Mouse (Mus musculus): ENCODE measurements at regions not wholly inside any gene's neighbourhood (a gene's known extent, or its start where the extent isn't known, plus 50 kb on each side); places are given as distances from the start of the nearest gene placed in this dataset.

DNA sequence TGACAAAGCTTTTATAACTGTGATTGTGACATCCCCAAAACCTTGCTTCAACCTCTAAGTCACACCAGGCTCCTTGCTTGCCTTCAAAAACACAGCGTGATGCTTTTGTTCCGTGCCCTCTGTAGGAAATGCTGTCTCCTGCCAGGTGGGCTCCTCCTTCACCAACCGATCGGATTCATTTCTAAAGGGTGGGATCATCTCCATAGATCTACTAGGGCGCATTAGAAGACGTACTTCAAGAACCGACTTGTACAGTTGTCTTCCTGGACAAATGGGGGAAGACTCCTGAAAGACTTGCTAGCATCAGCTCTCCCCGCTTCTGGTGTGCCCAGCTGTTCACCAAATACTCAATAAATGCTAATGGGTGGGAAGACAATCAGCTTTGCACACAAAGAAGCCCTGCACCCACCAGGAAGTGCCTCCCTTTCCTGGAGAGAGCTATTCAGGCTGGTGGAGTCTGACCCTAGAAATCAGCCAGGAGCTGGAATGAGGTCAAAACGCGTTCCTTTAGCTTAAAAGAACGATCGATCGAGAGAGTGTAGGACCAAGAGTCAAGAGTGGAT lies 53.0 kb downstream of the Hoxa1 start:
- DNase-seq (ENCODE audit: low spot score in 2 of 2), result no peak

DNA sequence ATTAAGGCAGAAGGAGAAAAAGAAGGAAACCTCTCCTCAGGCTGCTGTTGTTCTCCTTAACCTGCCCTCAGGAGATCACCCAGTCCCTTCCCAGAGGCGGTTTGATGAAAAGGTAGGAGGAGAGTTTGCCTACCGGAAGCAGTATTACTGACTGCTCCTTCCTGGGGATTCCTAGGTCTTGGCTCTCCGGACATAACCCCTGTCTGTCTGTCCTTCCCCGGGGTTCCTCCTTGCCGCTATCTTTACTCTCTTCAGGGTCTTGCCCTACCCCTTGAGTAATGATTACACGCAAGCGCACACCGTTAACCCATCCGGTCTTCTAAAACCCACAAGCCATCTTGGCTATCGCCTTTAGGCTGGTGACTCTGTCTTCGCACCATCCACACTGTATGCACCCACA lies 54.0 kb downstream of the Hoxa1 start:
- DNase-seq (ENCODE audit: low spot score in 2 of 2), result no peak

DNA sequence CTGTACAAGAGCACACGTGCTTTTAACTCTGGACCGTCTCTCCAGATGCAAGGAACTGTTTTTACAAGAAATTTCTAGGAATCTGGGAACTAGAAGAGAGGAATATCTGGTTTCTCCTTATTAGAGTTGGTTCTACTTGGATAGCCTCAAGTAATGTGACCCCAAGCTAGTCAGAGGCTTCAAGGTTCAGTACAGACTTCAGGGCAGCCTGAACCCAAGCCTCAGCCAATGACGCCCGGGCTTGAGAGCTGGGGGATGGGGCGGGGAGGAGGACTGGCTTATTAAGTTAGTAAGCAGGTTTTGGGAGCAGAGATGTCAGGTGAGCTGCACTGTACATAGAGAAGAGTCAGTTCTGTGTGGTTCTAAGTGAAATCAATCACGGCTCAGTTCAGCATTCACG lies 54.5 kb downstream of the Hoxa1 start:
- no peak for DNase-seq (ENCODE audit: low spot score in 2 of 2)

DNA sequence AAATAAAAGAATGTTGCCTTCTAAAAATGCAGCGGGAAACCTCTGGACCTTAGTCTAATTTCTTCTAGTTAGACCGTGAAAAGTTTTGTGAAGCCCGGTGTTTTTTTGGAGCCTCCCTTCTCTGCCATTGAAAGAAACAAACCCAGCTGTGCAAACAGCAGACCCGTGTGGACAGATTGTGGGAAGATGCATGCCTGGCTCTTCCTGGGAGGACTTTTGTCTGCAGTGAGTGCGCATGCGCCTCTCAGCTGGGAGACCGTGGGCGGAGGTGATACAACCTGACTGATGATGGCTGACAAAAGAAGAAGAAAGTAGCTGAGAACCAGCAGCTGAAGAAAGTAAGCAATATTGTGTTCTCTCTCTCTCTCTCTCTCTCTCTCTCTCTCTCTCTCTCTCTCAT lies 55.4 kb downstream of the Hoxa1 start:
- no peak for DNase-seq (ENCODE audit: low spot score in 2 of 2)

DNA sequence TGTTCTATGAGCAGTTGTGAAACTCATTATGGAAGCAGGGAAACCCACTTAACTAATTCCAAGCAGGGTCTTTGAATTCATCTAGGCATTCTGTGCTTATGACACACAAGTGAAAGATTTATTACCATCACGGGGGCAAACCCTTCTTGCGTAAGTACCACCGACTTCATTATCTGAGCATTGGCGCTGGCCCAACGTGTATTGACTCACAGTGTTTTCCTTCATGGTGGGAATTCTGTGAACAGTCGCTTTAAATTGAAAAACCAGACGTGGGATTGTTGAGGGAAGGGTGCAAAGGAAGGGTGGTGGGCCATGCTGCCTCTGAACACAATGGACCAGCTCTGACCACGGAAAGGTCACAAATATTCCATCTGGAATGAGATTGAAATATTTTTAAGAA lies 55.9 kb downstream of the Hoxa1 start:
- no peak for DNase-seq (ENCODE audit: low spot score in 2 of 2)

DNA sequence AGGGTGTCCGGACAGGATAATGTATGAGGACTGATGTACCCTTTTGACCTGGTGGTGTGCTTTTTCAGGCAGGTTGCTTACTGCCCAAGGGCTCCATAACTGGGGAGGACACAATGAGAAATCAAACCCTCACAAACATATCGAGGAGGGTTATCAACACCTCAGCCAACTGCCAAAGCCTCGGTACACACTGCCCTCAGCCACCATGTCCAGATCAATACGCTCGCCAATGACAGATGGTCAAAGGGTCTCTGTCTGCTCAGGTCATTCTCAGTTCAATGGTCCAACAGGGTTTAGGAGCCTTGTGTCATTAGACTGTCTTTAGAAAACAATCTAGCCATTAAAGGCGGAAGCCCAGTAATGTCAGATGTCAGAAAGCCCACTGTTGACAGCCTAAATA lies 56.9 kb downstream of the Hoxa1 start:
- DNase-seq (ENCODE audit: low spot score in 2 of 2), result no peak

DNA sequence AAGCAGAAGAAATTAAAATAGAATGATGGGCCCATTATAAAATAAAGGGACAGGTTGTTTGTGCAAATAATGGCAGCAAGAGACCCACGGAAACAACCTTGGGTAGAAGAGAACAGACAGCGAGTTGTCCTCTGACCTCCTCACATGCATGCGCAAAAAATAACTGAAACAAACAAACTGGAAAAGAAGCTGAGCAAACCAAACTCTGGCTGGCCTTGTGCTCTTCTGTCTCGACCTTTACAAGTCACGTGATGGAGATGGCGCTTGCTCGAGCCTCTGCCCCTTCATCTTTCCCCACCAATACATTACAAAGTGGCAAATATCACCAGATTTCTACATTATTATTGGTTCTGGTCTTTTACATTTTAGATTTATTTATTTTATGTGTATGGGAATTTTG lies 59.3 kb downstream of the Hoxa1 start:
- DNase-seq (ENCODE audit: low spot score in 2 of 2), result no peak

DNA sequence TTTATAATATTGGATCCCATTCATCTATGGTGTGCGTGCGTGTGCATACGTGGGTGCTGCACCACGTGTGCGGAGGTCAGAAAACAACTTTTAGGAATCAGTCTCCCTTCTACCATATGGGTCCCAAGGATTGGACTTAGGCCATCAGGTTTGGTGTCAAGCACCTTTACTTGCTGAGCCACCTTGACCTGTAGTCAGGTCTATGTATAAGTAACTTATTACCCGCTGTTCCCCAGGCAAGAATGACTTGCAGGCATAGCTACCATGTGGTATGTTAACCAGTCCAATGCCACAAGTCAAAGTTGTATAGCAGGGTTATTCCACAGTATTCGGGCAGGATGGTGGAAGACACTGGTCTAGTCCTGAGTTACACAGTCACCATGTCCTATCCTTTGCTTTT lies 62.5 kb downstream of the Hoxa1 start:
- DNase-seq (ENCODE audit: low spot score in 2 of 2), result no peak

DNA sequence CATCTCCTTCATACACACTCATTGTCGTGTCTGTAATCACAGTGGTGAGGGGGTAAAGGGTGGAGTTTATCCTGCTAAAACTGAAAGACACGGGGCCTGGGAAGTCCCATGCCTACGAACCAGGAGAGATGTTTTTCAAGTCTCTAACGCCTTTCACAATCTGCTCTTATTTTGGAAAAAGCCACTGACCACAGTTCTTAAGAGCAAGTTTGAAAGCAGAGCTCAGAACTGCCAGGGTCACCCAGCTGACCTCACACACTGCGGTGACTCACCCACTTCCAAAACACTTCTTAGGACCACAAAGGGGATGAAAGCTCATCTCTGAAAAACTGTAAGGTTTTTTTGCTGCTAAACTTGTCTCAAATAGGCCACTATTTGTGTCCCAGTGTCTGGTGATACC lies 66.7 kb downstream of the Hoxa1 start:
- DNase-seq (ENCODE audit: low spot score in 2 of 2), result no peak

DNA sequence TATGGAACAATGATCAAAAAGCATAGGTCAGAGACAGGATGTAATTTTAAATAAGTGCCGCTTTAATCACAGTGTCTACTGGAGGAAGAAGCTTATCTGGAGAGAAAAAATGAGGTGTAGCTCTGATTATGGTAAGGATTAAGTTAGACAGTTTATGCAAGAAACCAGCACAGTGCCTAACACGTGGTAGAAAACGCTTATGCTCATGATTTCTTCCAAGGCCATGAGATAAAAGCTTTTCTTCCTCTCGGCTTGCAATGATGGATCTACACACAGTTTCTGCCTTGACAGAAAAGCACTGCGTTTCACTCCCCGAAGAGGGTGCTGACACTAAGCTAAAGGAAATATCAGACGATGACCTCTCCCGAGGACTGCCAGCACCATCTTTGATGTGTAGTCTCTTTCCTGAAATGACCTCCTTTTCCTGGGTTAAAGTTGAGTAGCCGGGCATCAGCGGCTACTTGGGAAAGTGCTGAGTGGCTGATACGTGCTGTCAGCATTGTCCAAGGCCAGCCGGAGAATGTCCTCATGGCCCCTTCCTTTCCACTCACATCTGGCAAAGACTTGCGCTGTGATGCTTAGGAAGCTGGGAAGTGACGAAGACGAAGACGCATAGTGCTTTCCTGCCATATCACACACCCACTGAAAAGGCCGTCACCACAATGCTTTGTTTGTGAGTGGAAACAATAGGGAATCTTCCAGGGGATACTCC lies 72.0 kb downstream of the Hoxa1 start:
- DNase-seq (ENCODE audit: low spot score in 2 of 2), result no peak

DNA sequence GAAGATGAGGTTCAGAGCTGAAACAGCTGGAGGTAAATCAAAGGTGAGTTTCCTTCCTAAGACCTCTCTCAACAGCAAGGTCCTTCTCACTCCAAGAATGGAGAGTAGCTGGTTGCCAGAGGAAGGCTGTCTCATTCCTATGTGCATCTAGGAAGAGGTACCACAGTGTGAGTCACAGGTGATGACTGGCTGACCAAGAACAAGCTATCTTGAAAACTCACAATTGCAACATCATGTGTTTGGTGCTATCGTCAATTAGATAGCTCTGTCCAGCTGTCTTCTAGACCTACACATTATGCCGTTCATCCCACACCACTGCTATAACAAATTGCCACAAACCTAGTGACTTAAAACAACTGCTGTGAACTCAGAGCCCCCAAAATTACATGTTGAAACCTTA lies 72.3 kb upstream of the Skap2 start:
- DNase-seq (ENCODE audit: low spot score in 2 of 2), result no peak

DNA sequence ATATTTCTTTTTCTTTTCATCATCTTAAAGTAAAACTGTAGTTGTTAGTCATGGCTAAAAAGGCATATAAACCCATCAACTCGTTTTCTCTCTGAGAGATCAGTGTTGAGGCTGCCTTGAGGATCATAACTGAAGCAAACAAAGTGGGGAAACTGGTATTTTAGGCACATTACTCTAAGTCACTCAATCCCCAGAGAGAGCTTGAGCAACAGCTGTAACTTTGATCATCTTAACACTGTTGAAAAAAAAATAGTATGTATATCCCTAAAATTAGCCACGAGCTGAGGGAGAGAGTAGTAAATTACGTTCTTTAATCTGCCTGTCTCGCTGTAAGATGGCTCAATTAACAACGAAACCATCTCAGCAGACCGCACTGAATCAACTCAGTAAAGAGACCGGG lies 67.2 kb upstream of the Skap2 start:
- no peak for DNase-seq (ENCODE audit: low spot score in 2 of 2)

DNA sequence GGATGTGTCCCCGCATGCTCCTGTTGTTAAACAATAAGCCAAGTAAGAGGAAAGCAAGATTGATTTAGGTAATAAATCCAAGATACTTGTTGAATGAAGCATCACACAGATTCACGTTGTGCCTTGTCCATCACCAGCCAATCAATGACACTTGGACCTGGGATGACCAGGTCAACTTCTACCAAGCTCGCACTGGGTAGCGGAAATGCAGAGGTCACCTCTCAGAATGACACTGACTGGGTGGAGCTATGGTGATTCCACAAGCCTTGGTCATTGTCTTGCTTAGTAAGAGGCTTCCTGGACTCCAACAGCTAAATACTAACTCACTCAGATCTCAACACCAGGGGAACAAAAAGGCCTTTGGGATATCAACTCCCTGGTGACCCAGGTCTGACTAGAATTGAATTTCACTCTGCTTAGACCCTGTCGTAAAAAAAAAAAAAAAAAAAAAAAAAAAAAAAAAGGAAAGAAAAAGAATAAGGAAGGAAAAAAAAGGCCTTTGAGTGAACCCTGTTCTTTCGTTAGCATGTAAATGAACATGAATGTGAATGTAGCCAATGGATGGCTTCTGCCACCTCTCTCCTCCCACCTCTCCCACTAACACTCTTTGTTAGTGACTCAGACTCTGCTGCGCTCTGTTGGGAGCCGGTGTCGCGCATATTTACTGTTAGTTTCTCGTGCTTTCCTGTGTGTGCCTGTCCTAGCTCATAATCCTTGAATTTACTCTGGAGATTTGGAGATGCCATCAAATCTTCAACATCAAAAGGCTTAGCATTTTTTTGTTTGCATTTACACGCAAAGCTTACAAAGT lies 66.4 kb upstream of the Skap2 start:
- DNase-seq (ENCODE audit: low spot score in 2 of 2), result no peak

DNA sequence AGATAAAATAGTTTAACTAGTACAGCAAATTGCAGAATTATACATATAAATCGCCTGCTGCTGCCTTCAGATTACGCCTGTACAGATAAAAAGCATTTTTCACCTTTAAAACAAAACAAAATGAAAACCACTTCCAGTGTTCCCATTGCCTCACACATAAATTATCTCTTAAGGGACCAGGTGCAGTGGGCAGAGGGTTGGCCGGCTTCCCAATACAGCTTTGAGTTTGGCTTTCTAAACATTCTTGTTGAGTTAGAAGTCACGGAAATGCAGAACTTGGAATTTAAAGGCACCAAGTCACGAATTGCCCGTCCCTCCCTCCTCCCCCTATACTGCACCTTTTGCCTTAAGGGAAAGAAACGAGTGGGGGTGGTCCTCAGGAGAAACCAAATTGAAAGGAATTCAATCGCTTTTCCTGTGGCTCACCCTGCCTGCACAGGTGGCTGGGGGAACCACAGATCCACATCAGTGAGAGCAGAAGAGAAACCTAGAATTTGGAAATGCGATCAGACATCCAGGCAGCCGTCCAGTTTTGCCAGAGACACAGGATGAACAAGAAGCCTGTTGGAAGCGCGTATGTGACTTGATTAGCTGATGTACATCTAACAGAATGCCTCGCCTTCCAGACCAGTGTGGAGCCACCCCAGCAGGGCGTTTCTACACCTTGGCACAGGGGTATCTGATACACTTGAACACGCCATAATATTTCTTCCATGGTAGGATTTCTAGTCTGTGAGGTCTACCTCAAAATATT lies 64.0 kb upstream of the Skap2 start:
- peak in 1 of 2 experiments; percentile 12 for DNase-seq (ENCODE audit: low spot score in 2 of 2)

DNA sequence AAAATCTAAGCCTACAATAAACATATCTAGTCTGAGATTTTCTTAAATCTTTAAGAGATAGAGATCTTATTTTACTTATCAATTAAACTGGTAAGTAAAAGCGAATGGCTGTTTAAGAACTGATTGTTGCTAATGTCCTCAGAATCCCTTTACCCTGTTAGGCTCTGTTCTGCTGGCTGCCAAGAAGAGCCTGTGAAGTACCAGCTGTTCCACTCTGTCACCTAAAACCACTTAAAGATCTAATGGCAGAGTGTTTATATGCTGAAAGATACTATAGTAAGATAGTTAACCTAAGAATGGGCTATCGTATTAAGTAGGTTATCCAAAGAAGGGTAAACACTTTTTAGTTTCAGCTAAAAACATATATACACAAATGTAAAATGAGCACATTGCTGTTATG lies 62.6 kb upstream of the Skap2 start:
- no peak for DNase-seq (ENCODE audit: low spot score in 2 of 2)

DNA sequence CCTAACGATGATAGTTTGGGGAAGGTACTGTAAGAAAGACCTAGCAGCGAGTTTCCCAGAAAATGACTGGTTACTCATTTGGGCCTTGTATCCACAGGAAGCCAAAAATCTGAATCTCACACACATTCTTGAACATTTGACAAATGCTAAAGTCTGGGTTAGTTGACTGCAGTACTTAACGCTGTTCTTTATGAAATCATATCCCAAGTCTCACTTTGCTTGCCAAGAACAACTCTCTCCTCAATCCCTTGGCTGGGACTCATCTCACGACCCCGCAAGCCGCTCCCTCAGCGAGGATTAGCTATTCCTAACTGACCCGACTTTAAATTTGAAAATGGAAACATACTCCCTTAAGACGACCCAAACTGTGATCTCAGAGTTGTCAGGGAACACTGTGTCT lies 54.8 kb upstream of the Skap2 start:
- no peak for DNase-seq (ENCODE audit: low spot score in 2 of 2)

DNA sequence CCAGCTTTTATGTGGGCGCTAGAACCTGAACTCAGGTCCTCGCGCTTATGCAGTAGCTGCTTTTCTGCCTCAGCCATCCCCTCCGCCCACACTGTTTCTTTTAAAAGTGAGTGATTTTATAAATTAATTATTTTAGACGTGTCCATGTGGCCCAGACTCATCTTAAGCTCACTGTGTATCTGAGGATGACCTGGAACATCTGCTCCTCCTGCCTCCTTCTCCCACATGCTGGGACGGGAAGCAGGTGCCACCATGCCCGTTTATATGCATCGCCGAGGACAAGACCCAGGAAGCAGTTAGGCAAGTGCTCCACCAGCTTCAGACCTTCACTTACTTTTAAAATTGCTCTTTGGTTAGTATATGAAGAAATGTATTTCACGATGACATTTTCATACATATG lies 53.3 kb upstream of the Skap2 start:
- no peak for DNase-seq (ENCODE audit: low spot score in 2 of 2)

DNA sequence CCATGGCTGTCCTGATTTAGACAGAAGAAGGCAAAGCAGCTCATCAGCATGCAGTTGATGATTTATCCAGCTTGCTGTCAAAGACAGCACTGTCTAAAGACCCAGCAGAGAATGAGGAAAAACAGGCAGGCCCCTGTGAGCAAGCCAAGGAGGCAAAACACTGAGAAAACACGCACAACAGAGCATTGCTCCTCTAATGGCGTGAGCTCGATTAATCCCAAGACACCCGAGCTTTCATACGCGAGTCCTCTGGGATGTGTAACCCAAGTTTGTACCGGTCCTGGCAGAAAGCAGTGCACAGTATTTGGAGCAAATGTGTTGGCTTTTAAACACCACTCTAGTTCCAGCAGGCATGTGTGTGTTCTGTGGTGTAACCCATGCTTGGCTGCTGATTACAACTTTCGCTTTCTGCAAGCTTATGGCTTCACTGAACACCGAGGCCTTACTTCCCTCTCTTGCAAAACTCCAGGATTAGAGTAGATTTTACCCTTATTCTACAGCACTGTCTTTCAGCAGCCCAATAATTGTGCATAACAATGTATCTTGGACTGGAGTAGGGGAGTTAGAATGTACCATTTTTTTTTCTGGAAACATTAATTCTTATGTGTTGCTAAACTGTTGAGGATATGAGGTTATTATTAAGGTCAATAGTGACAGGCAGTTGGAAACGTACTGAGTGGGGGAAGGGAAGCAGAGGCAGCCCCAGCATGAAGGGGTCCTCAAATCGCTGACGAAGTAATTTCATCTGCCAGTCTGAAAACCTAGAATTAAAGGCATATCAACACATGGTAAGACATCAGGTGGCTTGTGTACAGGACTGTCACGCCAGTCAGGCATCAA lies 52.0 kb upstream of the Skap2 start:
- no peak for DNase-seq (ENCODE audit: low spot score in 2 of 2)
